Mouse (Mus musculus): ENCODE data around the gene Hist1h2bg. TPM values are rescaled to one million over a fixed set of nuclear protein-coding genes. Genes with fewer than 3 reads are reported as not detected.

Hist1h2bg gene
- polyA plus RNA-seq, 1 experiment from 2014 or later: 2.5 TPM

DNA sequence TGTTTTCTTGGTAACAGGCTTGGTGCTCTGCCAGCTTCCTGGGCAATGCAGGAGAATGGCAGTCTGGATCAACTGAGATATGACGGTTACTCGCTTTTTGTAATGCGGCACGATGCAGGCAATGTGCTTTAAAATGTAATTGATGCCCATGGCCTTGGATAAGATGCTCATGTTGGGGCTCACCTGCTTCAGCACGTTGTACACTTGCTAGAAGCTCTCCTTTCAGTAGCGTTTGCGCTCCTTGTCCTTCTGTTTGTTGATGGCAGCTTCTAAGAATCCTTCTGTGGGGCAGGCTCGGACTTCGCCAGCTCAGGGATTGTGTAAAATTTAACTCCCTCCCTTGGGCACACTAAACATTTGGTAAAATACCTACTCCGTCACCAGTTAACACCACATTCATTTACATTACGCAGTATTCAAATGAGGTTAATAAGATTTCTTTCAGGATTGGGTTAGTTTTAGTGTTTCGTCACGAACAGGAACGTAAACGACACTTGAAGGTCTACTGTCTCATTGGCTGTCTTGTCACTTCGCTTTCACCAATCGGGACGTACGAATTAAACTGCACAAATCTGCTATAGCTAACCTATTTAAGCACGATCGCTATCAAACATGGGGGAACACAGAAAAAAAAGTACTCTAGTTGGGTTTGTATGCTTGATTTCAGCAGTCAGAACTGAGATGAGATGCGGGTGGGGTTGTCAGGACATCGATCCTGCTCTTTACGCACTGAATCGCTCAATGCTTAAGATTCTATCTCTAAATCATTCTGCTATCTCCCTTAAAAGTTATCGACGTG lies 49.7 kb downstream of the Hist1h2bg start, which contains the start of gene Hist1h2be:
TSS of gene Hist1h2be (minus strand) at position 392 of the 799 bp plus-strand sequence.
- Histone ChIP-seq H3K4me1 (replicated peaks) (peaks cover 22% of the 10 kb centered on the region), H3K27ac (replicated peaks) (peak within 1 kb of the TSS; percentile 95), H3K4me2 (peak within 1 kb of the TSS; percentile 99), H3K27me3 (no peaks in the 10 kb centered on the region), H3K4me3 (peak within 1 kb of the TSS; percentile 70), H3K36me3 (no peaks in the 10 kb centered on the region), H3K9ac (peak within 1 kb of the TSS; percentile 86), H3K9me3 (no peaks in the 10 kb centered on the region)
- peak; percentile 91 for ATAC-seq (ENCODE audit: low FRiP score, low read depth)
- under 1% methylated on average over 27 of the region's 27 CpGs for WGBS

Small RNA genes within 50 kb of the gene (microRNA-seq; reads per million reads assigned to microRNA genes)
- not detected for gene Gm44297
- gene Gm44359: not detected
- gene Gm44394: not detected

Other genes starting within 250 kb of the Hist1h2bg start
- 42.8 and 46.5 TPM in 2 replicates for gene Zfp322a, start 202.2 kb upstream of the Hist1h2bg start, polyA plus RNA-seq (2015; fragmentation: Nextera tagmentation; extraction: Ambion mirVana)
- gene Abt1, start 147.5 kb upstream of the Hist1h2bg start, polyA plus RNA-seq (2015; fragmentation: Nextera tagmentation; extraction: Ambion mirVana): 8.8 and 9.1 TPM in 2 replicates
- 0.17 TPM in 1 of 2 replicates, not detected in the other for gene Btn1a1, start 105.5 kb upstream of the Hist1h2bg start, polyA plus RNA-seq (2015; fragmentation: Nextera tagmentation; extraction: Ambion mirVana)
- gene Btn2a2, start 82.5 kb upstream of the Hist1h2bg start, polyA plus RNA-seq (2015; fragmentation: Nextera tagmentation; extraction: Ambion mirVana): 0.06 and 0.08 TPM in 2 replicates
- gene Hist1h4h, start 40.3 kb upstream of the Hist1h2bg start, polyA plus RNA-seq (2015; fragmentation: Nextera tagmentation; extraction: Ambion mirVana): 1.7 and 2.7 TPM in 2 replicates
- 0.82 and 2.1 TPM in 2 replicates for gene Hist1h2af, start 37.5 kb upstream of the Hist1h2bg start, polyA plus RNA-seq (2015; fragmentation: Nextera tagmentation; extraction: Ambion mirVana)
- gene Hist1h3g, start 36.0 kb upstream of the Hist1h2bg start, polyA plus RNA-seq (2015; fragmentation: Nextera tagmentation; extraction: Ambion mirVana): 0.85 and 1.2 TPM in 2 replicates
- gene Hist1h2bh, start 28.0 kb upstream of the Hist1h2bg start, polyA plus RNA-seq (2015; fragmentation: Nextera tagmentation; extraction: Ambion mirVana): 0.17 and 0.19 TPM in 2 replicates
- gene Hist1h3f, start 27.3 kb upstream of the Hist1h2bg start, polyA plus RNA-seq (2015; fragmentation: Nextera tagmentation; extraction: Ambion mirVana): 0.21 and 0.62 TPM in 2 replicates
- gene Hist1h4f, start 19.7 kb upstream of the Hist1h2bg start, polyA plus RNA-seq (2015; fragmentation: Nextera tagmentation; extraction: Ambion mirVana): not detected in 2 replicates
- 0.10 and 0.12 TPM in 2 replicates for gene Hist1h1d, start 18.1 kb upstream of the Hist1h2bg start, polyA plus RNA-seq (2015; fragmentation: Nextera tagmentation; extraction: Ambion mirVana)
- gene Hist1h3e, start 9.0 kb upstream of the Hist1h2bg start, polyA plus RNA-seq (2015; fragmentation: Nextera tagmentation; extraction: Ambion mirVana): 1.5 and 2.0 TPM in 2 replicates
- 15.9 and 27.4 TPM in 2 replicates for gene Hist1h2ae, start 176 bp upstream of the Hist1h2bg start, polyA plus RNA-seq (2015; fragmentation: Nextera tagmentation; extraction: Ambion mirVana)
- 0.76 and 2.0 TPM in 2 replicates for gene Hist1h2bf, start 2.8 kb downstream of the Hist1h2bg start, polyA plus RNA-seq (2015; fragmentation: Nextera tagmentation; extraction: Ambion mirVana)
- gene Hist1h2ad, start 3.0 kb downstream of the Hist1h2bg start, polyA plus RNA-seq (2015; fragmentation: Nextera tagmentation; extraction: Ambion mirVana): not detected in 2 replicates
- 1.2 and 2.0 TPM in 2 replicates for gene Hist1h3d, start 4.4 kb downstream of the Hist1h2bg start, polyA plus RNA-seq (2015; fragmentation: Nextera tagmentation; extraction: Ambion mirVana)
- 35.1 and 51.2 TPM in 2 replicates for gene Hist1h4d, start 10.2 kb downstream of the Hist1h2bg start, polyA plus RNA-seq (2015; fragmentation: Nextera tagmentation; extraction: Ambion mirVana)
- gene Hist1h2be, start 49.7 kb downstream of the Hist1h2bg start, polyA plus RNA-seq (2015; fragmentation: Nextera tagmentation; extraction: Ambion mirVana): 1.5 and 1.7 TPM in 2 replicates
- 4.8 and 8.8 TPM in 2 replicates for gene Hist1h1e, start 51.2 kb downstream of the Hist1h2bg start, polyA plus RNA-seq (2015; fragmentation: Nextera tagmentation; extraction: Ambion mirVana)
- gene Hist1h2ac, start 112.6 kb downstream of the Hist1h2bg start, polyA plus RNA-seq (2015; fragmentation: Nextera tagmentation; extraction: Ambion mirVana): 0.34 and 0.38 TPM in 2 replicates
- gene Hist1h2bc, start 112.8 kb downstream of the Hist1h2bg start, polyA plus RNA-seq (2015; fragmentation: Nextera tagmentation; extraction: Ambion mirVana): 19.3 and 25.4 TPM in 2 replicates
- gene Hist1h1t, start 124.4 kb downstream of the Hist1h2bg start, polyA plus RNA-seq (2015; fragmentation: Nextera tagmentation; extraction: Ambion mirVana): not detected in 2 replicates
- gene Hist1h4c, start 127.1 kb downstream of the Hist1h2bg start, polyA plus RNA-seq (2015; fragmentation: Nextera tagmentation; extraction: Ambion mirVana): 2.3 and 2.7 TPM in 2 replicates
- gene Hfe, start 139.5 kb downstream of the Hist1h2bg start, polyA plus RNA-seq (2015; fragmentation: Nextera tagmentation; extraction: Ambion mirVana): 4.5 and 5.1 TPM in 2 replicates
- 7.7 and 10.4 TPM in 2 replicates for gene Hist1h1c, start 167.4 kb downstream of the Hist1h2bg start, polyA plus RNA-seq (2015; fragmentation: Nextera tagmentation; extraction: Ambion mirVana)
- 1.1 and 1.6 TPM in 2 replicates for gene Hist1h3c, start 174.2 kb downstream of the Hist1h2bg start, polyA plus RNA-seq (2015; fragmentation: Nextera tagmentation; extraction: Ambion mirVana)
- gene Hist1h2bb, start 175.3 kb downstream of the Hist1h2bg start, polyA plus RNA-seq (2015; fragmentation: Nextera tagmentation; extraction: Ambion mirVana): 0.54 TPM in 1 of 2 replicates, not detected in the other
- 7.4 and 9.8 TPM in 2 replicates for gene Hist1h2ab, start 179.7 kb downstream of the Hist1h2bg start, polyA plus RNA-seq (2015; fragmentation: Nextera tagmentation; extraction: Ambion mirVana)
- 1.8 and 3.1 TPM in 2 replicates for gene Hist1h3b, start 180.9 kb downstream of the Hist1h2bg start, polyA plus RNA-seq (2015; fragmentation: Nextera tagmentation; extraction: Ambion mirVana)
- 1.1 and 1.9 TPM in 2 replicates for gene Hist1h4b, start 185.6 kb downstream of the Hist1h2bg start, polyA plus RNA-seq (2015; fragmentation: Nextera tagmentation; extraction: Ambion mirVana)
- 0.32 and 0.51 TPM in 2 replicates for gene Hist1h4a, start 189.8 kb downstream of the Hist1h2bg start, polyA plus RNA-seq (2015; fragmentation: Nextera tagmentation; extraction: Ambion mirVana)
- gene Hist1h3a, start 191.0 kb downstream of the Hist1h2bg start, polyA plus RNA-seq (2015; fragmentation: Nextera tagmentation; extraction: Ambion mirVana): 0.35 and 2.4 TPM in 2 replicates
- 0.75 and 0.84 TPM in 2 replicates for gene Hist1h1a, start 192.3 kb downstream of the Hist1h2bg start, polyA plus RNA-seq (2015; fragmentation: Nextera tagmentation; extraction: Ambion mirVana)
- gene Trim38, start 198.5 kb downstream of the Hist1h2bg start, polyA plus RNA-seq (2015; fragmentation: Nextera tagmentation; extraction: Ambion mirVana): 0.10 TPM in 1 of 2 replicates, not detected in the other
- gene Slc17a2, start 235.6 kb downstream of the Hist1h2bg start, polyA plus RNA-seq (2015; fragmentation: Nextera tagmentation; extraction: Ambion mirVana): not detected in 2 replicates